Mouse (Mus musculus): ENCODE data around the gene Cacna1g.

Gene Cacna1g

GRCm38 (mm10) chr11:94379061-94379460 lies 94.9 kb downstream of the Cacna1g start:
- in situ Hi-C loops (cut with MboI; ENCODE audit: unreplicated experiment in 2 of 2) = no loop called here

- in situ Hi-C loops (cut with MboI; ENCODE audit: unreplicated experiment in 2 of 2) = no loop called here
These were observed 99.6 kb downstream of the Cacna1g start for GRCm38 (mm10) chr11:94374276-94374948.

- in situ Hi-C loops (cut with MboI; ENCODE audit: unreplicated experiment in 2 of 2) = no loop called here
These were observed 103.2 kb downstream of the Cacna1g start for GRCm38 (mm10) chr11:94370809-94371208.

GRCm38 (mm10) chr11:94369981-94370380 lies 104.0 kb downstream of the Cacna1g start:
- in situ Hi-C loops (cut with MboI; ENCODE audit: unreplicated experiment in 2 of 2) = no loop called here

- in situ Hi-C loops (cut with MboI; ENCODE audit: unreplicated experiment in 2 of 2) = no loop called here
These were observed 108.7 kb downstream of the Cacna1g start for GRCm38 (mm10) chr11:94365340-94365739.

- in situ Hi-C loops (cut with MboI; ENCODE audit: unreplicated experiment in 2 of 2) = no loop called here
These were observed 110.3 kb downstream of the Cacna1g start for GRCm38 (mm10) chr11:94363690-94364089.

GRCm38 (mm10) chr11:94362101-94362500 lies 111.9 kb downstream of the Cacna1g start:
- in situ Hi-C loops (cut with MboI; ENCODE audit: unreplicated experiment in 2 of 2) = no loop called here

GRCm38 (mm10) chr11:94361166-94361870 lies 112.7 kb downstream of the Cacna1g start:
- in situ Hi-C loops (cut with MboI; ENCODE audit: unreplicated experiment in 2 of 2) = no loop called here

GRCm38 (mm10) chr11:94359168-94359567 lies 114.8 kb downstream of the Cacna1g start:
- in situ Hi-C loops (cut with MboI; ENCODE audit: unreplicated experiment in 2 of 2) = no loop called here
